Mouse (Mus musculus) liver, embryonic 14.5 days (tissue): ENCODE results near the gene Plekha5. TPM values are rescaled to one million over a fixed set of nuclear protein-coding genes. Genes with fewer than 3 reads are reported as not detected.

Experiments
- ATAC-seq: fragments of 200-750 bp; cut with Nextera tagmentation; 2 replicates; pipeline ENCODE4 v1.8.0; 2017; ENCODE audit warnings: moderate number of reproducible peaks, mild to moderate bottlenecking, moderate library complexity; ENCODE audit not compliant: insufficient read depth
- DNase-seq, 3 experiments: peaks; one replicate each; pipeline ENCODE4 v3.0.0-alpha.2; 2012 to 2013; ENCODE audit warnings: low read depth in 3 of 3, low spot score in 3 of 3
- H3K27ac ChIP-seq: fragments of 300-500 bp; sonication (generic); 2 replicates; pipeline ENCODE4 v1.5.1; 2014; ENCODE audit warnings: moderate library complexity, mild to moderate bottlenecking, control low read depth, inconsistent platforms
- H3K27me3 ChIP-seq: fragments of 300-500 bp; sonication (generic); 2 replicates; pipeline ENCODE4 v1.6.1; 2014; ENCODE audit warnings: mild to moderate bottlenecking, low read length, moderate library complexity; ENCODE audit not compliant: control insufficient read depth, insufficient read depth
- H3K36me3 ChIP-seq: fragments of 300-500 bp; sonication (generic); replicated peaks from 2 replicates; pipeline ENCODE4 v1.6.1; 2014; ENCODE audit warnings: low read depth; ENCODE audit not compliant: control insufficient read depth, insufficient read depth
- H3K4me1 ChIP-seq, 2 experiments: fragments of 200-500 bp in 1 of 2; fragments of 300-500 bp in 1 of 2; sonication (generic) in 1 of 2; replicated peaks; 2 replicates each; pipeline ENCODE4 v1.6.1; 2012 to 2014; ENCODE audit warnings: antibody characterized with exemption in 1 of 2, inconsistent platforms in 1 of 2, low read length in 1 of 2; ENCODE audit not compliant: control insufficient read depth in 2 of 2, insufficient read depth in 2 of 2
- H3K4me2 ChIP-seq: fragments of 300-500 bp; sonication (generic); 2 replicates; pipeline ENCODE4 v1.6.1; 2014; ENCODE audit warnings: low read depth, mild to moderate bottlenecking, control low read depth, moderate library complexity
- H3K4me3 ChIP-seq, 2 experiments: fragments of 200-500 bp in 1 of 2; fragments of 300-500 bp in 1 of 2; sonication (generic) in 1 of 2; 2 replicates each; pipeline ENCODE4 v1.5.1; 2012 to 2014; ENCODE audit warnings: low read depth in 2 of 2, low read length in 2 of 2, mild to moderate bottlenecking in 2 of 2, control low read depth in 1 of 2, inconsistent platforms in 1 of 2, moderate library complexity in 1 of 2; ENCODE audit not compliant: insufficient read depth in 1 of 2
- H3K9ac ChIP-seq: fragments of 300-500 bp; sonication (generic); replicated peaks from 2 replicates; pipeline ENCODE4 v1.6.1; 2014; ENCODE audit warnings: mild to moderate bottlenecking, control low read depth, moderate library complexity
- H3K9me3 ChIP-seq: fragments of 300-500 bp; sonication (generic); 2 replicates; pipeline ENCODE4 v1.6.1; 2016; ENCODE audit warnings: low read length, mixed read lengths; ENCODE audit not compliant: control insufficient read depth
- CTCF ChIP-seq: IDR thresholded peaks from 2 replicates; pipeline ENCODE4 v1.5.1; 2016; ENCODE audit warnings: antibody characterized with exemption, low read depth, control low read depth
- EP300 ChIP-seq: IDR thresholded peaks from 2 replicates; pipeline ENCODE4 v1.6.1; 2016; ENCODE audit warnings: antibody characterized with exemption, low read depth
- WGBS: fragments of 180-500 bp; shearing (Covaris S2); extraction: QIAGEN DNeasy Blood & Tissue Kit; methylation state at CpG from one replicate; pipeline ENCODE4 v1.1.7; 2014; ENCODE audit not compliant: insufficient replicate concordance; 5-methylcytosine and 5-hydroxymethylcytosine counted together
- polyA plus RNA-seq, 2 experiments: library from polyadenylated mRNA; depleted of rRNA in 1 of 2; stranded (reverse) in 1 of 2; unstranded in 1 of 2; fragments of >200 nt; fragmentation: Nextera tagmentation in 1 of 2; extraction: Ambion mirVana in 1 of 2; gene quantifications; 2 replicates each; pipeline versions ENCODE4 v1.2.1 to v1.2.3; 2012 to 2014

The Plekha5 gene
- polyA plus RNA-seq, 2 experiments = 3.6 to 6.0 TPM

DNA sequence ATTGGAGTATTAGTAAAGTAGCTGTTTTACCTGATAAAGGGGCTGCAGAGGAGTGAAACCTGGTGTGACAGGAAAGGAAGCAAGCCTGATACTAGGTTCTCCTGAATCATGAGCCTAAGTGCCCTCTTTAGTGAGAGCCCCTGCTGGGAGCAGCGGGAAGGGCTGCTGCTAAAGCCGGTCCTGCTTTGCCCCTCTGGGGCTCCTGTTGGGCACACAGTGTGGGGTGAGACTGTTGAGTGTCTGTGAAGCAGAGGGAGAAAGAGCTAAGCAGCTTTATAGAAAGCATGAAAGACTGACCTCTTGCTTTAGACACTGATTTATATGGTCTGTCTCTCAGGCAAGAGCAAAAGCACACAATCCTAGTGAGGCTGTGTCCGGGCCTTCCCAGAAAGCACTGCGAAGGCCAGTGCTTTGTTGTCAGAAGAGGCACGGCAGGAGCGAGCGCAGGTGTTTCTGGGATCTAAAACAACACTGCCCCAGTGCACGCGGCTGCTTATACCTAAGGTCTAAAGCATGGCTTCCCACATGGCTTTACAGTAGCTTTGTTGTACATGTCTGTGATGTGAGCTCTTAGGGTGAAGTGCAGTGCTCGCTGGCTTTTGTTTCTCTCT is 21.1 kb downstream of the Plekha5 start:
- Histone ChIP-seq H3K27me3 (no peaks in the 10 kb centered on the region), H3K4me1 (no peaks in the 10 kb centered on the region), H3K9ac (no peak overlapping the region), H3K4me3 (no peak overlapping the region), H3K4me2 (no peak overlapping the region), H3K36me3 (no peaks in the 10 kb centered on the region), H3K27ac (no peak overlapping the region), H3K9me3 (no peaks in the 10 kb centered on the region)
- ATAC-seq = no peak
- WGBS = 63% methylated on average over 10 of the region's 10 CpGs
- DNase-seq = no peak
- no peak for TF ChIP-seq EP300
- no peak for TF ChIP-seq CTCF

DNA sequence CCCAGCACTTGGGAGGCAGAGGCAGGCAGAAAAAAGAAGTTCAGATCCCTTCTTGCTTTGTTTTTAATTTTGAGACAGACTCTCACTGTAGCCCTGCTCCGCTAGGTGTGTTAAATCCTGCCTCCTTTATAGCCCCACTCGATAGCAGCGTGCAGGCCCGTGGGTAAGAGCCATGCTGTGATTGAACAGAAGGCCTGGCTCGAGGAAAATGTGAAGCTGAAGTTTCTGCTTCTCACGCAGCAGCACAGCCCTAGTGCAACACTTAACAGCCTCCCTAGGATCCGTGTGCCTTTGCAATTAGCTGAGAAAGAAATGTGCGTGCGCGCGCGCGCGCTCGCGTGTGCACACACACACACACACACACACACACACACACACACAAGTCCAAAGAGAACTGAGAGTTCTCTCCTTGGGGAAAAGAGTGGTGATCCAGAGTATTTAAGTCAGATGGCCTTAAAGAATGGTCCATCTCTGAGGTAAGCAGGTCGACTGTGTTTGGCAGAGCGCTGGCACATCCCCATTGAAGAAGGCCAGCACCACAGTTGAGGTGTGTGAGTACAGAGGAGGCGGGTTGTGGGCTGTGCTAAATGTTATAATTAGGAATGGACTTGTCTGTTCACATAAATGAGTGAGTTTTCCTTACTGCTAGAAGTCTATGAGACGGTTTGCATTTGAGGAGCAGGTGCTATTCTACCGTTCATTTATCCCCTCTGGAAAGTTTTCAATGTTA is 24.3 kb downstream of the Plekha5 start:
- no peaks in the 10 kb centered on the region for H3K4me1 ChIP-seq
- 80% methylated on average over 21 of the region's 21 CpGs for WGBS
- TF ChIP-seq CTCF = no peak
- TF ChIP-seq EP300 = no peak
- ATAC-seq (no peak), DNase-seq (no peak)
- H3K9me3 ChIP-seq = no peaks in the 10 kb centered on the region
- no peak overlapping the region for H3K27ac ChIP-seq
- no peak overlapping the region for H3K4me3 ChIP-seq
- no peaks in the 10 kb centered on the region for H3K27me3 ChIP-seq
- H3K9ac ChIP-seq = no peak overlapping the region
- H3K4me2 ChIP-seq = no peak overlapping the region
- no peaks in the 10 kb centered on the region for H3K36me3 ChIP-seq

DNA sequence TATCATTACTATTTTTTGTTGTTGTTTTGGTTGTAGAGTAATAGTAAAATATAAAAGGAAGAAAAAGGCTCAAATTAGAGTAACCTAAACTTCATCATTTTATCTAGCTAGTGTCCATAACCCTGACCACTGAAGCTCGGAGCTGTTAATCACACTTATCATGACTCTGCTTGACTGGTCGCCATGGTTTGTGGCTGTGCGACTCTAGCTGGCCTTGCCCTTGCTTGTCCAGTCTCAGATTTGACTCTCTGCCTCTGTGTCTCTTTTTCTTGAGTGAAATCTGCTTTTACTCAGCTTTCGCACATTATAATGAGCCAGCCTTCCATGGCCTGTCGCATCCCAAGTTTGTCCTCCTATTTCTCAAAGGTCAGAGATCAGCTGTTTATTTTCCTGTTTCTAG is 26.8 kb downstream of the Plekha5 start:
- TF ChIP-seq CTCF = no peak
- no peak for TF ChIP-seq EP300
- Histone ChIP-seq H3K4me3 (no peak overlapping the region), H3K4me1 (no peaks in the 10 kb centered on the region), H3K27me3 (no peaks in the 10 kb centered on the region), H3K36me3 (no peaks in the 10 kb centered on the region), H3K27ac (no peak overlapping the region), H3K9ac (no peak overlapping the region), H3K9me3 (no peaks in the 10 kb centered on the region), H3K4me2 (no peak overlapping the region)
- ATAC-seq = no peak
- 64% methylated on average over 5 of the region's 5 CpGs for WGBS
- DNase-seq = no peak

DNA sequence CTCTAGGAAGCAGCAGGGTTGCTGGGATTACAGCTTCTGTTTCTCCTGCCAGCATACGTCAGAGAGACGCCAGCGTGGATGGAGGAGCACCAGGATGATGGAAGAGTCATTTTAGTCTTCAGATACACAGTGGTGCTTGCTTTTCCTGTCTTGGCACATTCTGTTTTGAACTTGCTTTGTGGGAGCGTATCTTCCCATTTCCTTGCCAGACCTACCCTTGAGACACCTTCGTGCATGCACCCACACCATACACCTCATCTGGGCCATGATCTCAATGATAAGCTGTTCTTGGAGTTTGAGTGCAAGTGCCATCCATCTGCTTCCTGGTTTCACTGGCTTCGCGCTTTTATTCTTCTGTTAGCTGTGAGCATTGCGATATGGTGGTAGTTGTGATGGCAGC is 28.9 kb downstream of the Plekha5 start:
- TF ChIP-seq EP300 = no peak
- TF ChIP-seq CTCF = no peak
- Histone ChIP-seq H3K4me3 (no peak overlapping the region), H3K36me3 (no peaks in the 10 kb centered on the region), H3K27ac (no peak overlapping the region), H3K9ac (no peak overlapping the region), H3K9me3 (no peaks in the 10 kb centered on the region), H3K27me3 (no peaks in the 10 kb centered on the region), H3K4me2 (no peak overlapping the region), H3K4me1 (no peaks in the 10 kb centered on the region)
- DNase-seq = no peak
- 76% methylated on average over 8 of the region's 8 CpGs for WGBS
- ATAC-seq = no peak

- Histone ChIP-seq H3K4me2 (no peak overlapping the region), H3K4me3 (no peak overlapping the region), H3K9ac (no peak overlapping the region), H3K36me3 (no peaks in the 10 kb centered on the region), H3K27me3 (no peaks in the 10 kb centered on the region), H3K4me1 (no peaks in the 10 kb centered on the region), H3K27ac (no peak overlapping the region), H3K9me3 (no peaks in the 10 kb centered on the region)
- no peak for DNase-seq
- ATAC-seq = no peak
- 61% methylated on average over 5 of the region's 5 CpGs for WGBS
- no peak for TF ChIP-seq EP300
- no peak for TF ChIP-seq CTCF
These were observed 29.6 kb downstream of the Plekha5 start for GRCm38 (mm10) chr6:140453454-140453853.
